Mouse (Mus musculus) G1E (cell line): ENCODE data around the gene Snx6. TPM values are rescaled to one million over a fixed set of nuclear protein-coding genes. Genes with fewer than 3 reads are reported as not detected.

Source experiments
- ATAC-seq: 2 replicates; pipeline ENCODE4 v1.8.0; 2016; ENCODE audit warnings: mild to moderate bottlenecking; ENCODE audit not compliant: insufficient number of reproducible peaks, poor library complexity, low FRiP score, severe bottlenecking; ENCODE audit errors: extremely low read depth
- DNase-seq: peaks from one replicate; pipeline ENCODE4 v3.0.0; 2012; ENCODE audit warnings: low spot score
- H3K27me3 ChIP-seq: 2 replicates; pipeline ENCODE4 v1.6.1; 2012; ENCODE audit warnings: mild to moderate bottlenecking, low read length, inconsistent platforms; ENCODE audit not compliant: insufficient read depth
- H3K36me3 ChIP-seq: replicated peaks from 2 replicates; pipeline ENCODE3; 2012; ENCODE audit warnings: mild to moderate bottlenecking, inconsistent platforms
- H3K4me1 ChIP-seq: 2 replicates; pipeline ENCODE4 v1.6.1; 2012; ENCODE audit warnings: low read depth, low read length, inconsistent platforms, mixed read lengths; ENCODE audit not compliant: insufficient read depth
- H3K4me3 ChIP-seq: 2 replicates; pipeline ENCODE4 v1.5.1; 2012; ENCODE audit warnings: low read depth, mild to moderate bottlenecking, inconsistent platforms, low read length, moderate library complexity, mixed read lengths
- H3K9me3 ChIP-seq: replicated peaks from 2 replicates; pipeline ENCODE4 v1.6.1; 2012; ENCODE audit warnings: inconsistent platforms
- CTCF ChIP-seq: IDR thresholded peaks from 2 replicates; pipeline ENCODE4 v1.5.1; 2012; ENCODE audit warnings: low read depth, low read length, inconsistent platforms, mixed read lengths
- GATA1 ChIP-seq: IDR thresholded peaks from 2 replicates; pipeline ENCODE4 v1.6.1; 2012; ENCODE audit warnings: borderline replicate concordance, low read length, inconsistent platforms, mixed read lengths
- GATA2 ChIP-seq: IDR thresholded peaks from 2 replicates; pipeline ENCODE4 v1.6.1; 2012; ENCODE audit warnings: low read depth, low read length, inconsistent platforms, borderline replicate concordance
- POLR2AphosphoS5 ChIP-seq: IDR thresholded peaks from 2 replicates; pipeline ENCODE4 v1.6.1; 2012; ENCODE audit warnings: low read depth, low read length, inconsistent platforms; ENCODE audit not compliant: insufficient replicate concordance
- TAL1 ChIP-seq: conservative IDR thresholded peaks from 2 replicates; pipeline ENCODE4 v1.6.1; 2012; ENCODE audit warnings: low read depth, low read length, inconsistent platforms, mixed read lengths
- polyA plus RNA-seq: library from polyadenylated mRNA; stranded (reverse); fragments of >175 nt; gene quantifications from 2 replicates; pipeline ENCODE4 v1.2.3, GENCODE M21; 2012
- total RNA-seq, 2 experiments: library from RNA; stranded (forward) in 1 of 2; stranded (reverse) in 1 of 2; fragments of 200-1000 nt in 1 of 2; fragments of >200 nt in 1 of 2; fragmentation: Nextera tagmentation in 1 of 2; gene quantifications; 2 replicates each; pipeline ENCODE4 v1.2.3; 2014 to 2017

Snx6 gene
- total and polyA plus RNA-seq, 3 experiments: 17.5 to 188 (median 74.0) TPM

- DNase-seq (no peak), ATAC-seq (no peak)
- Histone ChIP-seq H3K4me3 (no peak overlapping the region), H3K27me3 (peaks cover 15% of the 10 kb centered on the region), H3K4me1 (peaks cover 24% of the 10 kb centered on the region), H3K9me3 (no peaks in the 10 kb centered on the region), H3K36me3 (no peaks in the 10 kb centered on the region)
- TF ChIP-seq POLR2AphosphoS5 (no peak), GATA2 (no peak), CTCF (no peak), GATA1 (no peak), TAL1 (no peak)
Observed at GRCm38 (mm10) chr12:54822836-54823426, 27.4 kb upstream of the Snx6 start.

GRCm38 (mm10) chr12:54820684-54821161 lies 25.2 kb upstream of the Snx6 start:
- no peak for DNase-seq
- Histone ChIP-seq H3K36me3 (no peaks in the 10 kb centered on the region), H3K9me3 (no peaks in the 10 kb centered on the region), H3K4me3 (no peak overlapping the region), H3K27me3 (0 out of 2 replicates have a peak, but pooled peaks cover under 1% of the 10 kb centered on the region), H3K4me1 (peaks cover 24% of the 10 kb centered on the region)
- ATAC-seq: peak; percentile 43
- TF ChIP-seq POLR2AphosphoS5 (no peak), CTCF (no peak), TAL1 (no peak), GATA2 (no peak)

GRCm38 (mm10) chr12:54819181-54819935 lies 23.9 kb upstream of the Snx6 start:
- no peak for TF ChIP-seq CTCF
- no peak for TF ChIP-seq POLR2AphosphoS5
- TF ChIP-seq TAL1: no peak
- TF ChIP-seq GATA2: no peak
- no peak for TF ChIP-seq GATA1
- H3K27me3 ChIP-seq: no peaks in the 10 kb centered on the region
- peaks cover 24% of the 10 kb centered on the region for H3K4me1 ChIP-seq
- DNase-seq (no peak), ATAC-seq (peak; percentile 69)
- H3K9me3 ChIP-seq: no peaks in the 10 kb centered on the region
- no peaks in the 10 kb centered on the region for H3K36me3 ChIP-seq
- H3K4me3 ChIP-seq: no peak overlapping the region

- H3K9me3 ChIP-seq: no peaks in the 10 kb centered on the region
- TF ChIP-seq GATA1: no peak
- no peak for TF ChIP-seq POLR2AphosphoS5
- TF ChIP-seq TAL1: no peak
- TF ChIP-seq GATA2: no peak
- no peak for TF ChIP-seq CTCF
- H3K36me3 ChIP-seq: no peaks in the 10 kb centered on the region
- H3K4me3 ChIP-seq: no peak overlapping the region
- ATAC-seq (no peak), DNase-seq (no peak)
- peaks cover 20% of the 10 kb centered on the region for H3K4me1 ChIP-seq
- peaks cover 18% of the 10 kb centered on the region; the same call in 1 of the 2 replicates for H3K27me3 ChIP-seq
Observed at GRCm38 (mm10) chr12:54810142-54810541, 14.6 kb upstream of the Snx6 start.

GRCm38 (mm10) chr12:54807481-54807880 lies 12.0 kb upstream of the Snx6 start:
- peaks cover 20% of the 10 kb centered on the region for H3K4me1 ChIP-seq
- no peaks in the 10 kb centered on the region for H3K36me3 ChIP-seq
- TF ChIP-seq GATA1: no peak
- TF ChIP-seq GATA2: no peak
- TF ChIP-seq TAL1: no peak
- TF ChIP-seq CTCF: no peak
- no peak for TF ChIP-seq POLR2AphosphoS5
- ATAC-seq (no peak), DNase-seq (no peak)
- no peak overlapping the region for H3K4me3 ChIP-seq
- no peaks in the 10 kb centered on the region for H3K9me3 ChIP-seq
- peaks cover 16% of the 10 kb centered on the region for H3K27me3 ChIP-seq

- TF ChIP-seq GATA1: no peak
- TF ChIP-seq CTCF: no peak
- TF ChIP-seq POLR2AphosphoS5: no peak
- no peak for TF ChIP-seq TAL1
- no peak for TF ChIP-seq GATA2
- Histone ChIP-seq H3K4me1 (peaks cover 20% of the 10 kb centered on the region), H3K27me3 (peaks cover 7% of the 10 kb centered on the region), H3K9me3 (no peaks in the 10 kb centered on the region), H3K4me3 (no peak overlapping the region), H3K36me3 (no peaks in the 10 kb centered on the region)
- peak; percentile 46; the same call in 1 of the 2 replicates for ATAC-seq
- no peak for DNase-seq
Observed at GRCm38 (mm10) chr12:54806131-54806530, 10.6 kb upstream of the Snx6 start.
